Mouse (Mus musculus): ENCODE measurements around the gene Rpl6.
A peak's percentile ranks its signal among the peaks of the same experiment; 100 is the strongest.

The Rpl6 gene

DNA sequence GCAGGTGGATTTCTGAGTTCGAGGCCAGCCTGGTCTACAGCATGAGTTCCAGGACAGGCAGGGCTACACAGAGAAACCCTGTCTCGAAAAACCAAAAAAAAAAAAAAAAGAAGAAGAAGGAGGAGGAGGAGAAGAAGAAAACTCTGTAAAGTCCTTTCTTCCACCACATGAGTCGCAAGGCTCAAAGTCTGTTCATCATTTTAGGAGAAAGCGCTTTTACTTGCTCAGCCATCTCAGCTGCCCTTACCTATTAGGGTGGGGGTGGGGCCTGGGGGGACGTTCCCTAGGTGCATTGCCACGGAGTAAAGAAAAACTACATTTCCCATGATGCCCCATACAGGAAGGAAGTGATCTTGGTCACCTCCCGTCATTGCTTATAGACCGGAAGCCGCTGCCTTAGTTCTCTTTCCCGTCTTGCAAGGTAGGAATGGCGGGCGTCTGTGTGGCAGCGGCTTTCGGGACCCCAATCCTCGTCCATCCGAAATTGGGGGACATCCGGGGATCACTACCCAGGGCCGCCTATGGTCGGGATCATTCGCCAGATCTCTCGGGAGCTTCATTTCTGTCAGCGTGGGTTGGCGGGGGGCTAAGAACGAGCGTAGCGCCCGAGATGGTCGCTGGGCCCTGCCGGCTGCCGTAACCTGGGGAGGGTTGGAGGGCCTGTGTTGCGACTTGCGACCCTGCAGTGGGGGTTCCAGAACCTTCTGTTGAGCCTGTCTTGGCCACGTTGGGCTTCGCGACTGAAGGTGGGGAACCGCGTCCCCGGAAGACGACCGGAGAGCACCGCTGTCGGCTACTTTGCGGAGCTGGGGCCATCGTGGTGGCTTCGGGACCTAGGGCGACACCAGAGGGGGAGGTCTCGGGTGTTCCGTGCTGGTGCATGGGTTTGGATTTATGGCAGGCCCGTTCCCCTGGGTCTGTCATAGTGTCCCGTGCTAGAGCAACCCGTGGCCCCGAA lies at the start of gene Rpl6:
Gene Rpl6, plus strand, starts transcription at position 350 of the 958 bp plus-strand sequence.
- peak; percentile 82 to 85 for DNase-seq

DNA sequence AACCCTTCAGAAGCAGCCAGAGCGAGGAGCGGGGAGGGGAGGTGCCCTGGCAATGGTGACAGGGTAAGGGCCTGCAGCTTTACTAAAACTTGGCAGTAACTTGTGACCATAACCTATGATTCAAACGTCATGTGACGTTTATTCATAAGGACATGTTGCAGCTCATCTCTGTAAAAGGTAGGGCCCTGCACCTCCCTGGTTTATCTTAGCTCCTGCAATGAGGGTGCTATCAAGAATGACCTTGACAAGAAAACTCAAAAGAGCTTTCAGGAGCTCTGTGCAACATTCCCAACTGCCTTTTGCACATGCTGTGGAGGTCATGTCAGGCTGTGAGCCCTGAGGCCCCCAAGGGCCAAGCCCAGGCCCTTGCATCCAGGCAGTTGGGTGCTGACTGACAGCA lies 48.2 kb upstream of the Rpl6 start:
- no peak for DNase-seq

DNA sequence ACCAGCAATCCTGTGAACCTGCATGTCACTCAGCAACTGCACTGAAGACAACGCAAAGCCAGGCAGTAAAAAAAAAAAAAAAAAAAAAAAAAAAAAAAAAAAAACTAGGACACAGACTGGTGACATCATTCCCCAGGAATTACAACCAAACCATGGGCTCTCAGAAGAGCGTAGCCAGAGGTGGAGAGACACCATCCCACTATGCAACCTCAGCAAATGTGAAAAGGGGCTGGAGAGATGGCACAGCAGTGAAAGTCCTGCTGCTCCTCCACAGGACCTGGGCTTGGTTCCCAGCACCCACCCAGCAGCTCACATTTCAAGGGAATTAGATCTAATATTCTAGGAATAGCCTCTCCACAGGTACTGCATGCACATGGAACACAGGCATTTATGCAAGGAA lies 47.3 kb upstream of the Rpl6 start:
- no peak for DNase-seq

DNA sequence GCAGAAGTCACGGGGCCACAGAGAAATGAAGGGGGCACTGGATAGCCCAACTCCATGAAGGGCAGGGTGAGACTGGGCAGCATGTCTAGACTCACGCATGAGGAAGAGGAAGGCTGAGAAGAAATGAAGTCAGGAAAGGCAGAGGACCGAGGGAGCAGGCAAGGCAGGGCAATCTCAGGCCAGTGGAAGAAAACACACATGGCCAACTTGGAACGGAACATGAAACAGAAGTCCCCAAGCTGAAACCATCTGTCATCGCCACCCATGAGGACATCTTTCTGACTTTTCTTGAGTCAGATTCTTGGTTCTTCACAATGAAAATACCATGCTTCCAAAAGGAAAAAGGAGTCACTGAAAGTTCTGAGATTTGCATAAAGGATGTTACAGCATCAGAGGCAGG lies 46.8 kb upstream of the Rpl6 start:
- no peak for DNase-seq

DNA sequence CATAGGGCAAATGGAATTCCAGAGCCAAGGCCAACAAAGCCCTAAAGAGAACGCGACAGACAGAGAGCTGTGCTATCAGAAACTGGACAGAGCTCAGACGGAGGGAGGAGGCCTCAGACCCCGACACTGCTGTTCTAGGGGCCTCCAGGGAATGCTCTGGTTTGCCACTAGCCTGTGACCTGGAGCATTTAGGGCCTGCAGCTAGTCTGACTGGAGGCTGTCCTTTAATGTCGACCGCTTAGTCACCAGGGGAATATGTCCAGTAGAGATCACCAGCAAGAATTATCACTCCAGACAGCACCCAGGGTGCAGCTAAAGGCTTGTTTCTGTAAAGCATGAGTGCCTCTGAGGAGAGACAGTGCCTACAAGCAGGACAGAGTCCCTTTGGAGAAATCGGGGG lies 45.3 kb upstream of the Rpl6 start:
- DNase-seq = no peak

DNA sequence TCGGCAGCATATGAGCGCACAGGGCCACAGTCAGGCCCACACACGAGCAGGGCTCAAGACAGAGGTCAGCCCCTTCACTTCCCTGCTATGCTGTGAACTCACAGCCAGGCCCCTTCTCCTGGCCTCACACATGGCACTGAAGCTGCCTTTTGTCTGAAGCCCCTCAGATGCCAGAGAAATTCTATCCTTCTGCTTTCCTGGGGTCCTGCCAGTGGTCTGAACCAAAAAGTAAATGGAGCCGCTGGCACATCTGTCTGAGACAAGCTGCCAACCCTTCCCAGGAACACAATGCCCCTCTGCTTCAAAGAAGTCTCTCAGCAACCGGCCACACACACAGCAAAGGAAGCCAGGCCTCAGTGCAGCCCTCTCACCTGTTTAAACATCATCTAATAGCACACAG lies 42.0 kb upstream of the Rpl6 start:
- no peak for DNase-seq

DNA sequence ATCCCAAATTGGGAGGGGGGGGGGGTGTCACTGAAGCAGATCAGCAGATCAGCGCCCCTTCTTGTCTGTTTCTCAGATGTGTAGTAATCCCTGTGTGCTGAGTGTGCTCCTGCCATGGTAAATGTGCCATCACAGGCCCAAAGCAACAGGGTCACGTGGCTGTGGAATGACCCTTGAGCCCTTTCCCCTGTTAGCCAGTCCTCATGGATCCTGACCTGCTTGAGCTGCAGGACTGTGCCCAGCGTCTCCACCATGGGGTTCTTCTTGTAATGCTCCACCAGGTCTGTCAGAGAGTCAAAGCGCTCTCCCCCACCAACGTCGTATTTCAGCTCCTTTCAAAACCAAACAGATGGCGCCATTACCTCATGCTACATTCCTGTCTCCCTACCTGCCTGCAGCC lies 41.4 kb upstream of the Rpl6 start:
- no peak for DNase-seq

DNA sequence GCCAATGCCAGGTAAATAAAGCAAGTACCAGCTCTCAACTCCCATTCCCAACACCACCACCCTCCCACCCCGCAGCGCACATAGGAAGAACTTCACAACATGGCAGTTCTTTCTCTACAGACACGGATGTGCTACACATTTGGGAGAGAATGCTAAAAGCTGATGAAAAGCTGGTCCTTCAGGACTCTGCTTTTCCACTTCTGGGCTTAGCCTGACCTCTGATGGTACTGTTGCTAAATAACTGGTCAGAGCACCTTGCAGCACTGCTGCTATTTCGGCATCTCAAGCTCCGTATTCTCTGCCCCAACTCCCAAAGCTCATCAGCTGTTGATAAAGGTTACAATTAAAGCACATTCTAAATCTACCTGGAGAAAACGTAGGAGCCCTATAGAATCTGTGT lies 37.4 kb upstream of the Rpl6 start:
- DNase-seq = no peak

DNA sequence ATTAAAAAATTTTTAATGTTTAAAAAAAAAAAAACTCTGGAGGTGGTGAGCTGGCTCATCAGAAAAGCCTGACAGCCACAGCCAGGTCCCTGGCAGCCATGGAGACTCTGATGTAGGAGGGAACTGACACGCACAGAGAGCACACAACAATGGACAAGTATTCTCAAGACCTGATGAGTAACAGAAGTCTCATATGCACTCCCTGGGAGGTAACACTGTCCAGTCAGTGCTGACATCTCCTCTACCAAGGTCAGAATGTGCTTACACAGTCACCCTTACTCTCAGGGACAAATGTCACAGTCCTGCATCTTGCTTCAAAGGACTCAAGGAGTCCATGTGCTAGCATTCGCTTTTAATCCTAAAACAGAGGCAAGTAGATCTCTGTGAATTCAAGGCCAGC lies 34.7 kb upstream of the Rpl6 start:
- DNase-seq = no peak

DNA sequence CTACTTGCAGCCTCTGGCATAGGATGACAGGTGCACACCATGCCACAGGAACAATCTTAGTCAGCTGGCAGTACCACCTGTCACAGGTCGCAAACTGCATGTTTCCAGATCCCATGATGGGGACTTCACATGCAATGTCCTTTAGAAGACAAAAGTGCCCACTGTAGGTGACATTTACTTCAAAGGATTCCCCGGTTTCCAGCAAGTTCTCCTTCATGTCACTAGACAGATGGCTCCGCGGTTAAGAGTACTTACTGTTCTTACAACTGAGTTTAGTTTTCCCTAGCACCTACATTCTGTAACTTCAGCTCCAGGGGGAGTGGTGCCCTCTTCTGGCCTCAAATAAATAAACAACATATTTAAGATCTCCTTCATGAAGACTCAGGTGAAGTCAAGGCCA lies 31.4 kb upstream of the Rpl6 start:
- DNase-seq = peak; percentile 19 to 23

DNA sequence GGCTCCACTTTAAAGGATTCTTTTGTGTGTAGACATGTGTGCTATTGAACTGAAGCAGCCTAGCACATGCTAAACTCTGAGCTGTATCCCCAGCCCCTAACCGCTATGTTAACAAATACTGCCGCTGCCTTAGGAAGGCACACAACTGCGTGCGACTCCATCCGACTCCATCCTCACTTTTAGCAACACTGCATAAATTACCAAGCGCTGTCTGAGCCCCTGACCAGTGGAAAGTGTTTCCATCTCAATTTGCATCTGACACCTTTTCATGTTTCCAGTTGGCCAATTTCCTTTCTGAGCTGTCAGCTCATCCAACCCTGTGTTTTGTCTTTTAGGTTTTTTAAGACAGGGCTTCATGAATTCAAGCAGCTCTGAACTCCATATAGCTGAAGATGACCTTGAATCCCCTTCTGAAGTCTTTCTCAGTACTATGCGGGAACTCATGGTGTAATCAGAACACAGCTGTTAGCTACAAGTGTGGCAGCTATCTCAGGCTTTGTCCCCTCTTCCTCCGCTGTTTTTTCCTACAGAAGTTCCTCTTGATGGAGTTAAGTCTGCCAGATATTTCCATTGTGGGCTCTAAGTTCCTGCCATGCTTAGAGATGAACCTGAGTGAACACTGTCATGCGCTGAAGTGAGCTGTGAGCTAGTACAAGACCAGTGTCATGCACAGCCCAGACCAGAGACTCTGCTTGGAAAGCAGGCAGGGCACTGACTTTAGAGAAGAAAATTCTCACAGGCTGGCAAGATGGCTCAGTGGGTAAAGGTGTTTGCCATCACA lies 25.0 kb upstream of the Rpl6 start:
- DNase-seq = no peak

DNA sequence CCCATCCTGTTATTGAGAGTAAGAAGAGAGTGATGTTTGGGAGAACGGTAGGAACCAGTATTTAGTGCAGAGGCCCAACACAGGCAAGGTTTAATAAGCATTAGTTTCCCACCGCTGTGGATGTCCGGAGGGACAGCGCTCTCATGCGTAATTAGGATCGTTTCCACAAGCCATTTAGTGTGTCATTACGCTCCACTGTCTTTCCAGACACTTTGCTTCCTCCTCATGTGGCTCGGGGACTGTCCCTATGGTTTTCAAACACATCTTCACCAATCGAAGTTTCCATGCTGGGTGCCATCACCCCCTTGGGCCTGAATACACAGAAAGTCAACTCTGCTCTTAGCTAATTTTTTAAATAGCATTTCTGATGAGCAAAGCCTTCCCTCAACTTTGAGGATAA lies 21.0 kb upstream of the Rpl6 start:
- no peak for DNase-seq

DNA sequence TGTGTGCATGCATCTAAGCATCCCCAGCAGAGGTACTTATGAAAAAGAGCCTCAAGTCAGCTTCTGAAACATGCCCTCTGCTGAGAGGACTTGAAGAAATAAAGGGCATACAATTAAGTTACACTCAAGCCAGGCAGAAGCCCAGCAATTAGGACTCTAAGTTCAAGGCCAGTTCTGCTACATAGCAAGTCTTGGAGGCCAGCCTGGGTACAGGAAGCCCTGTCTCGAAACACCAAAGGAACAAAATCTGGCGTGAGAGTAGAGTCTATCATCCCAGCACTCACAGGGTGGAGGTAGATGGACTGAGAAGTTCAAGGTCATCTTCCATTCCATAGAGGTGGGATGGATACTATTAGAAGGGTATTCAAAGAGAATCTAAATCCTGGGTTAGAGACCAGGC lies 19.9 kb upstream of the Rpl6 start:
- no peak for DNase-seq

DNA sequence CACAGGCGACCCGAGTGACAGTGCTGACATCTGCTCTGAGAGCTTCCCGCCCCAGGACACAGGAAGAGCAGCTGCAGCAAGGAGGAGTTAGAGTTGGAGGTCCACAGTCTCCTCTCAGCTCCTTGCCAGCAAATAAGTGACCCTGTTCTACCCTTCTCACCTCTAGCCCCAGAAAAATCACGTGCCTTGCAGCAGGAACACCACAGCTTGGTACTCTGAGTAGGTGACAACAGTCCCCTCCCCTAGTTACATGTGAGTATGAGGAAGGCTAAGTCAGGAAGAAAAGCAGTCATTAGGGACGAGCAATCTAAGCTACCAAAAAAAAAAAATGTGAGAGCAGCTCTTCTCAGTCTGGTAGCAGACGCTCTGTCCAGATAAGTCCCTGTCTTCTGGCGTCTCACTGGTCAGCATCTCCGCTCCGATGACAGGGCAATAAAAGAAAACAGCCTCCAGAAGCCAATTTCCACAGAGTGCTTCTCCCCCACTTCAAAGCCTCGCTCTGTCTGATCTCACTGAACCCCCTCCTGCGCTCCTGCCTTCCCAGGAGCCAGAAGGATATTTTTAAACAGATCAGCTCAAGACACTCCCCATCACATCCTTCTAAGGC lies 19.2 kb upstream of the Rpl6 start:
- no peak for DNase-seq

DNA sequence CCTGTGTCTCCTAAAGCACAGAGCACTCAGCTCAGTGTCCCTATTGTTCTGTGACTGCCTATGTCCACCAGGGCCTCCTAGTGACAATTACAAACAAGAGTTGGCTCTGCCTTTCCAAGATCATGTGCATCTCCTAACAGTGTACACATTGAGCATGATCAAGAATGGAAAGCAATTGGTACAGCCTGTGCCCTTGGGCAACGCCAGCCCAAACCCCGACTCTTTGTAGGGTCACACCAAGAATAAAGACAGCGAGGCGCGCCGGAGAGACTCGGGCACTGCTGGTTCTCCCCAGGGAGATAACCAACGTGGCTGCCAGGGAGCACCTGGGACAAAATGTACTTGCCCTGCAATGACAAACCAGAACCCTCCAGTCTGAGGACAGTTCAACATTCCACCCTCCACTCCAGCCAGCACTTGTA lies 16.7 kb upstream of the Rpl6 start:
- DNase-seq = no peak

DNA sequence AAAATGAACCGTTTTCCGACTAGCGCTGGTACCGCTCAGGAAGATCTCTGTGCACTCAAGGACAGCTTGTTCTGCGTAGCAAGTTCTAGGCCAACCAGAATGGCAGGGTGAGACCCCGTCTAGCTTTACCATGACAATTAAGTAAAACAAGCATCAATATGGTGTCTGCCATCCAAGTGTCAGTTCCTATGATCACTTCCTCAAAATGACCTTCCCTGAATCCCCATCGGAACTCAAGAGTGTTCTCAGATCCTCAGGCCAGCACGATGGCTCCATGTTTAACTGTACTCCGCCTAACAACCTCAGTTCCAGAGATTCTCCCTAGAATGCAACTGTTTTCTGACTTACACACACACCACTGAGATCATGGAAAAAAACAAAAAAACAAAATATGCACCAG lies 16.0 kb upstream of the Rpl6 start:
- DNase-seq = no peak

DNA sequence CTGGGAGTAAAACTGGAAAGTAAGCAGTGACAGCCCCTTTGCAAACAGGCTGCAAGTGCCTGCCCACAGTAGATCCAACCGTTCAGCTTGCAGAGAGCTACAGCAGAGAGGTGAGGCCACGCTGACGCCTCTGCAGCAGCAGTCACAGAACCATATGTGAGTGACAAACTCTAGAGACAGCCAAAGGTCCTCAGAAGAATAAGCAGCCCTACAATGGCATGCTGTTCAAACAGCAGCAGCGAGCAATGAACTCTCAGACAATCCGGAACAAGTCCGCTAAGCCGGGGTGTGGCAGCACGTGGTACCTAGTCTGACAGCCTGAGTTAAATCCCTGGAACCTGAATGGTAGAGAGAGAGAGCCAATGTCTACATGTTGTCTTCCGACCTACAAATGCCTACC lies 15.1 kb upstream of the Rpl6 start:
- DNase-seq = no peak

DNA sequence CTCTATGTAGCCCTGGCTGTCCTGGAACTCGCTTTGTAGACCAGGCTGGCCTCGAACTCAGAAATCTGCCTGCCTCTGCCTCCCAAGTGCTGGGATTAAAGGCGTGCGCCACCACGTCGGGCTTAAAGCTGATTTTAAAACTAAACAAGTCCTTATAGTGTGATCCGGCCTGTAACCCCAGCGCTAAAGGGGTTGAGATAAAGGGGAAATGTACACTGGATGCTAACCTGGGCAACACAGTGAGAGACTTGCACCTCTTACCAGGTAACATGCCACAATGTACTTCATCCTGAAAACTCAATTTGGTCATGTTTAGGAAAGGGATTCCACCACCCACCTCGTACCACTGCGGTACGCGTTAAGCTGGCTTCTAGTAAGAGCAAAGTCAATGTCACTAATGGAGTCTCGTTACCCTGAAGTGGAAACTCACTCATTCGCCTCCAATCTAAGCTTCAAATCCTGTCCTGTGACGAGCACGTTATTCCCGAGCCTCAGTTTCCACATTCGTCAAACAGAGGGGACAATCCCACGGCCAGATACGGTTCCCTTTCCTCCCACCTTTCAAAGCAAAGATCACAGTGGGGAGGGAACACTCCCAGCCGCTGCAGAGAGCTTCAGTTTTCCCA lies 14.0 kb upstream of the Rpl6 start:
- DNase-seq = no peak

DNA sequence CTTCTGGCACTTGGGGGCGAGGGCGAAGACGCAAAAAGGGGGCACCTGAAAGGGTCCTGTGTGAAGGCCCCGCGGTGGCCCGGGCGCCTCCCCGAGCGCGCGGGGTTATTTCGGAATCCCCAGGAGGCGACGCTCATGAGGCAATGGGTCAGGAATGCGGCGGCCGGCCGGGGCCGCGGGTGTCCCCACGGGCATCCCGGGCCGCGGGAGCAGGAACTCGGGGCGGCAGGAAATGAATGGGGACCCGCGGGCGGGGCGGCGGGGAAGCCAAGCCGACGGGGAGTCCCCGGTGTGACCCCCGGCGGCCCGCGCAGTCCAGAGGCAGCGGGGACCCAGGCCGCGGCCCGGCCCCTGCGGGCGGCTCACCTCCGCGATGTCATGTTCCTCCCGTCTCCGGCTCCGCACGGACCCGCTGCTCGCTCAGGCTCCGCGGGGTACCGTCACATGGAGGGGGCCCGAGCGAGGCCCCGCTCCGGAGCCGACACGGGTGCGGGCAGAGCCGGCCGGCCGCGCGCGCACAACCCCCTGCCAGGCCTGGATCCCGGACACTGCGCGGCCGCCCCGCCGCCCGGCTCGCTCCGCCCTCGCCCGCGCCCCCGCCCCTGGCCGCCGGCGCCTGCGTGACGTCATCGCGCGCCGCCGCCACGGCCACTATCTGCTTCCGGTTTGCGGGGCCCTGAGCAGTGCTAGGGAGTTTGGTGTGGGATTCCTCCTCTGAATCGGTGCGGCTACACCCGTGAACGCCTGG lies 13.3 kb upstream of the Rpl6 start, which contains the start of gene Ptpn11:
Gene Ptpn11, minus strand, starts transcription at position 562 of the 748 bp plus-strand sequence.
- DNase-seq = peak; percentile 87 to 90

DNA sequence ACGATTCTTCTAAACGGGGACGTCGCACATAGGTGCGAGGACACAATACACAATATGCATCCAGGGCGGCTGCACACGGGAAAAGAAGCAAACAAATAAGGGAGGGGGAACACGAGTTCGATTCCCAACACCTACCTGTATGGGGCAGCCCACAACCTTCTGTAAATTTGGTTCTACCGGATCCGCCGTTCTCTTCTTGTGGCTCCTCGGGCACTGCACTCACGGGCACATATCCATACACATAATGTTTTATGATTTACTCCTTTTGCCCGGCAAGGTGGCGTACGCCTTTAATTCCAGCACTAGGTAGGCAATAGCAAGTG lies 12.7 kb upstream of the Rpl6 start:
- no peak for DNase-seq

DNA sequence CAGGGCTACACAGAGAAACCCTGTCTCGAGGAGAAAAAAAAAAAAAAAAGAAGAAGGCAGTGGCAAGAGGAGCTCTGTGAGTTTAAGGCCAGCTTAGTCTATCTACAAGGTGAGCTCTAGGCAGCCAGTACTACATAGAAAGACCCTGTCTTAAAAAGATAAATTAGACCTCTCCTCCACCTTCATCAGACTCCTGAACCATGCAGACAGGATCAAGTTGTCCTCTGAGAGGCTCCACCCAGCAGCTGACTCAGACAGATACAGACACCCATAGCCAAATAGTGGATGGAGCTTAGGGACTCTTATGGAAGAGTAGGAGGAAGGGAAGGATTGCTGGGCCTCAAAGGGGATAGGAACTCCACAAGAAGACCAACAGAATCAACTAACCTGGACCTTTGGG lies 10.1 kb upstream of the Rpl6 start:
- no peak for DNase-seq

DNA sequence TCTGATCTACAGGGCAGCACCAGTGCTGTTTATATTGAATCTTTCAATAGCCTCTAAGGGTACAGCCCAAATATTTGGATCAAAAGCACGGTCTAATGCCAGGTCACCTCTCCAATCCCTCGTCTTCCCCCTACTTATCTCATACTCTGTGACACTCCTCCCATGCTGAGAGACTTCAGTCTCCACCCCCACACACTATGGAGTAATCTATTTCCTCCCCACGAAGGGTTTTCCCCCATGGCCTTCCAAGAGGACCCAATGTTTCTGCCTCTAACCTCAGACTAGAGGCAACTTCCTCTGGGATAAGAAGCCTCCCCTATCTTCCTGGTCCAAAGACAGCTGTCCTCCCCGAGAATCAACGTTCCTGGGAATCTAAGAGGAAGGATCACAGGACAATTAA lies 7.5 kb upstream of the Rpl6 start:
- no peak for DNase-seq

DNA sequence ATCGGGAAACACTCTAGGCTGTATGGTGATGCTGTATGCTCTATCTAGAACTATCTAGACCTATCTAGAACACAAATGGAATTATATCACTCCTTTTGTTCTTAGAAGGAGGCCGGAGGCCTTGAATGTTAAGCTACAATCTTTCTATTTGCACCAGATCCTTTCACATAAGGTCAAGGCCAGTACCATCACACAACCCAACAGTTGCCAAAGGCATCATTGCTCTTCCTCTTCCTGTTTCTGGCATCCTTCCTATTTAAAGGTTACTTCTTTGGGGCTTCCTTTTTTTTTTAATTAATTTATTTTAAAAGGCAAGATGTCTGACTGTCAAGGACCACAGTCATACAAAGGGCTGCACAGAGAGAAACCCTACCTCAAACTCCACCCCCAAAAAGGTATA lies 6.9 kb upstream of the Rpl6 start:
- DNase-seq = no peak

Measured in B cell, adult 2 months (primary cell).